Mouse (Mus musculus): ENCODE data around the gene Slc22a27.
"Not testable (repeated sequence)": the region's sequence is repeated elsewhere in the genome, so short reads cannot be mapped to it uniquely, and the experiment has no call there.

Slc22a27 gene

GRCm38 (mm10) chr19:7965927-7966326, at the start of gene Slc22a27:
Gene Slc22a27 (minus strand): TSS chr19:7966027.
- DNase-seq (ENCODE audit: low spot score): not testable (repeated sequence)

- not testable (repeated sequence) for DNase-seq (ENCODE audit: low spot score)
These were observed 45.8 kb upstream of the Slc22a27 start for GRCm38 (mm10) chr19:8011596-8011995.

- DNase-seq (ENCODE audit: low spot score): not testable (repeated sequence)
These were observed 43.3 kb upstream of the Slc22a27 start for GRCm38 (mm10) chr19:8009086-8009485.

GRCm38 (mm10) chr19:7968703-7969102, 2.9 kb upstream of the Slc22a27 start:
- DNase-seq (ENCODE audit: low spot score): no peak

- not testable (repeated sequence) for DNase-seq (ENCODE audit: low spot score)
These were observed 723 bp upstream of the Slc22a27 start for GRCm38 (mm10) chr19:7966550-7966949.

GRCm38 (mm10) chr19:7939391-7939790, 26.4 kb downstream of the Slc22a27 start:
- not testable (repeated sequence) for DNase-seq (ENCODE audit: low spot score)

GRCm38 (mm10) chr19:7876626-7877025, 89.2 kb downstream of the Slc22a27 start:
- no peak for DNase-seq (ENCODE audit: low spot score)

- DNase-seq (ENCODE audit: low spot score): no peak
These were observed 136.0 kb downstream of the Slc22a27 start for GRCm38 (mm10) chr19:7829851-7830250.
